Mouse (Mus musculus): Measurements from ENCODE around the gene Cic. TPM values are rescaled to one million over a fixed set of nuclear protein-coding genes. Genes with fewer than 3 reads are reported as not detected.

Cic gene
- polyA plus RNA-seq, 1 experiment = 290 TPM

DNA sequence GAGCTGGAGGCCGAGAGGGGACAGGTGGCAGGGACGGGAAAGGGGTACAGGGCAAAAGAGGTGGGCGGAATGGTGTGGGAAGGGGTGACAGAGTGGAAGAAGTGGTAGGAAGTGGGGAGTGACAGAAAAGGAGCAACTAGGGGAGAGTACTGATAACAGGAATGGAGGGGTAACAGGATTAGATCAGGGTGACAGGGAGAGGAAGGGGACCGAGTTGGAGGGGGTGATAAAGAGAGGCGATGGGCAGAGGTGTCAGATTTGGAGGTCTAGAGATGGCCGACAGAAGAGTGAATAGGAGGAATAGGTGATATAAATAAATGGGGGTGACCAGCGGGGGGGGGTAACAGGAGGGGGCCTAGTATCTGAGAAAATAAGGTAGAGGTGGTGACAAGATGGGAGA, 1.1 kb downstream of the Cic start:
- peaks cover 39% of the 10 kb centered on the region for H3K36me3 ChIP-seq (replicated peaks; ENCODE audit: low read length)
- H3K4me1 ChIP-seq = peaks cover 69% of the 10 kb centered on the region
- TF ChIP-seq GATA1 (IDR thresholded peaks at IDR 0.05; ENCODE audit: borderline replicate concordance, low read length) (no peak), FLI1 (IDR thresholded peaks at IDR 0.05; ENCODE audit: low read length) (no peak)
- H3K27me3 ChIP-seq (replicated peaks) = no peaks in the 10 kb centered on the region
- peak overlapping the region; percentile 98 for H3K4me3 ChIP-seq (replicated peaks)
- H3K9me3 ChIP-seq = no peaks in the 10 kb centered on the region

DNA sequence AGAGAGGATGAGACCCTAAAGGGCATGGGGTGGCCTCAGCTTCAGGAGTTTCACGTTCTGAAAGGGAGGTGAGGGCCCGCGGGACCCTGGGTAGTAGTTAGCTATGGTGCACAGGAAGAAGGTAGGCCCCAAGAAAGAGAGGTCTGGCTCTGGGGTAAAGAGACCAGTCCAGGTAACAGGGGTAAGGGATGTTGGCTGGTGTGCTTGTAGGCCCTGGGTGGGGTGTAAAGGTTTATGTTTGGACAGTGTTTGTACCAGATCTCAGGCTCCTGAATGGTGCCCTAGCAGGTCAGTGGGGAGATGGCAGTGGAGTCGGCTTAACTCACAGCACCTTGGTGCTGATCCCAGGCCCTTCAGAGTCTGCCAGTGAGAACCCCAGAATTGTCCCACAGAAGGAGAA, 1.5 kb downstream of the Cic start:
- H3K9me3 ChIP-seq = no peaks in the 10 kb centered on the region
- no peak for TF ChIP-seq GATA1 (IDR thresholded peaks at IDR 0.05; ENCODE audit: borderline replicate concordance, low read length)
- no peak for TF ChIP-seq FLI1 (IDR thresholded peaks at IDR 0.05; ENCODE audit: low read length)
- peaks cover 73% of the 10 kb centered on the region for H3K4me1 ChIP-seq
- H3K36me3 ChIP-seq (replicated peaks; ENCODE audit: low read length) = peaks cover 44% of the 10 kb centered on the region
- peak overlapping the region; percentile 98 for H3K4me3 ChIP-seq (replicated peaks)
- no peaks in the 10 kb centered on the region for H3K27me3 ChIP-seq (replicated peaks)

DNA sequence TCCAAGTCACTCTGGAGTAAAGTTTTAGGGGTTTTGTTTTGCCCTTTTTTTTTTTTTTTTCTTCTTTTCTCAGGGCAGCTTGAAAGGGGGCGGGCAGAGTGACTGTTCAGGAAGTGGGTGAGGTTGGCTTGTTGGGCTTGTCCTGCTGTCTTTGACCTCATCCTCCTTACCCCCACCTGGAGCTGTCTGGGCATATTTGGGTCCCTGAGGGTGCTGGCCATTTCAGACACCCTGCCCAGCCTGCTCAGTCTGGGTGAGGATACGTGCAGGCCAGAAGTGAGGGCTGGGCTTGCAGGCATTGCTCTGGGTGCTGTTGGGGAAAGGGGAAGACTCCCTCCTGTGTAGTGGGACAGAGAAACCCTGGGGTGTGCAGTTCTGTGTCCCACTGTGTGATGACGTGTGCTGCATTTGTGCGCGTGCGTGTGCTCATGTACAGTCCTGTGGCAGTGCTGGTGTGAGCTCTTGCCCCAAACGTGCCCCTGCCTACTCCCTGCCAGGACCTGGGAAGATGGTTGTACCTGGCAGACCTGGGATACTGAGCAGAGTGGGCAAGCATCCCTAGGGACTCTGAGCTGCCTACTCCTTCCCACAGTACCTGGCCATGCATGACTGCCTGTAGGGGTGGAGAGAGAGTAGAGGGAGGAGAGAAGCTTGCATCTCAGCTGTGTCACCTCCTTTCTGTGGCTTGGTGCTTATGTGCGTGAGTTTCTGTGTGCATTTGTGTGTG, 2.2 kb downstream of the Cic start:
- no peak for TF ChIP-seq GATA1 (IDR thresholded peaks at IDR 0.05; ENCODE audit: borderline replicate concordance, low read length)
- TF ChIP-seq FLI1 (IDR thresholded peaks at IDR 0.05; ENCODE audit: low read length) = no peak
- peaks cover 75% of the 10 kb centered on the region for H3K4me1 ChIP-seq
- H3K9me3 ChIP-seq = no peaks in the 10 kb centered on the region
- no peaks in the 10 kb centered on the region for H3K27me3 ChIP-seq (replicated peaks)
- H3K4me3 ChIP-seq (replicated peaks) = peak overlapping the region; percentile 98
- H3K36me3 ChIP-seq (replicated peaks; ENCODE audit: low read length) = peaks cover 50% of the 10 kb centered on the region

DNA sequence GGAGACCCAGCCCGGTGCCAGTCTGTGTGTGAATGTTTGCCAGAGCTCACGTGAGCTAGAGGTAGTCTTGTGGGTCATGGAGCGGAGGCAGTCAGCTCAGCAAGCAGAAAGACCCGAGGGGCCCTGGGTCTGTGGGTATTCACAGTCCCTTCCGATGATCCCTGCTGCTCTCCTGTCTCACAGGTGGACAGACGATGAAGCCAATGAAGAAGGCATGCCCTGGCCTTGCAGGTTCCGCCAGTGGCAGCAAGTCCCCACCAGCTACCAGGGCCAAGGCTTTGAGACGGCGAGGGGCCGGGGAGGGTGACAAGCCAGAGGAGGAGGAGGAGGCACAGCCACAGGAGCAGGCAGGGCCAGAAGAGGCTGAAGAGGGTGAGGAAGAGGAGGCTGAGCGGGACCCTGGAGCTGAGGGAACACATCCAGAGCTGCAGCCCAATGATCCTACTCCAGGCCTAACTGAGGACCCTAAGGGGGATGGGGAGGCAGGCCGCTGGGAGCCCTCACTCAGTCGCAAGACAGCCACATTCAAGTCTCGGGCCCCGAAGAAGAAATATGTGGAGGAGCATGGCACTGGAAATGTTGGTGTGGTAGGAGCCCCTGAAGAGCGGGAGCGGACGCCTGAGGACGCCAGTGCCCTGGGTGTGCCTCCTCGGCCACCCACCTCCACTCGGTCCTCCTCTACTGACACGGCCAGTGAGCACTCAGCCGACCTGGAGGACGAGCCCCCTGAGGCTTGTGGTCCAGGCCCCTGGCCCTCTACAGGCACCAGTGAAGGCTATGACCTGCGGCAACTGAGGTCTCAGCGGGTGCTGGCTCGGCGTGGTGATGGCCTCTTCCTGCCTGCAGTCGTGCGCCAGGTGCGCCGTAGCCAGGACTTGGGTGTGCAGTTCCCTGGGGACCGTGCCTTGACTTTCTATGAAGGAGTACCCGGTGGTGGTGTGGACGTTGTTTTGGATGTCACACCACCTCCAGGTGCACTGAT, 3.4 kb downstream of the Cic start:
- Histone ChIP-seq H3K4me3 (replicated peaks) (peak overlapping the region; percentile 98), H3K9me3 (no peaks in the 10 kb centered on the region), H3K36me3 (replicated peaks; ENCODE audit: low read length) (peaks cover 63% of the 10 kb centered on the region), H3K4me1 (peaks cover 88% of the 10 kb centered on the region), H3K27me3 (replicated peaks) (no peaks in the 10 kb centered on the region)
- no peak for TF ChIP-seq GATA1 (IDR thresholded peaks at IDR 0.05; ENCODE audit: borderline replicate concordance, low read length)
- TF ChIP-seq FLI1 (IDR thresholded peaks at IDR 0.05; ENCODE audit: low read length) = no peak

DNA sequence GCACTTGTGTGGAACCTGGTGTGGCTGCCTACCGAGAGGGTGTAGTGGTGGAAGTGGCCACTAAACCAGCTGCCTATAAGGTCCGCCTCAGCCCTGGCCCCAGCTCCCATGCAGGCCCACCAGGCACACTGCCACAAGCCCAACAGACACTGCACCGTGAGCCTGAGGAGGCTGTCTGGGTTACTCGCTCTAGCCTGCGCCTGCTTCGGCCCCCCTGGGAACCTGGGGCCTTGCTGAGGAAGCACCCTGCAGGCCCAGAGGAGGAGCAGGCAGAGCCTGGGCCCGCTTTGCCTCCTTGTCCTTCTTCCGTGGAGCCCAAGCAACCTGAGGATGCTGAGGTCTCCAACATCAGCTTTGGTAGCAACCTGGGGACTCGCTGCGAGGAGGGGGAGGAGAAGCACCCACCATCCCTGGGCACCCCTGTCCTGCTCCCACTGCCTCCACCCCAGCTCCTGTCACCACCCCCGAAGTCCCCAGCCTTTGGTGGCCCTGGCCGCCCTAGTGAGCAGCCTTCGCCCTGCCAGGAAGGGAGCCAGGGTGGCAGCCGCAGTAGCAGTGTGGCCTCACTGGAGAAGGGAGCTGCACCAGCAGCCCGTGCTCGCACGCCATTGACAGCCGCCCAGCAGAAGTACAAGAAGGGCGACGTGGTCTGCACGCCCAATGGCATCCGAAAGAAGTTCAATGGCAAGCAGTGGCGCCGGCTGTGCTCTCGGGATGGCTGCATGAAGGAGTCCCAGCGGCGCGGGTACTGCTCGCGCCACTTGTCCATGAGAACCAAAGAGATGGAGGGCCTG, 4.3 kb downstream of the Cic start:
- Histone ChIP-seq H3K4me1 (peaks cover 88% of the 10 kb centered on the region), H3K9me3 (no peaks in the 10 kb centered on the region), H3K4me3 (replicated peaks) (peak overlapping the region; percentile 33), H3K36me3 (replicated peaks; ENCODE audit: low read length) (peaks cover 71% of the 10 kb centered on the region), H3K27me3 (replicated peaks) (no peaks in the 10 kb centered on the region)
- TF ChIP-seq GATA1 (IDR thresholded peaks at IDR 0.05; ENCODE audit: borderline replicate concordance, low read length) = no peak
- no peak for TF ChIP-seq FLI1 (IDR thresholded peaks at IDR 0.05; ENCODE audit: low read length)

DNA sequence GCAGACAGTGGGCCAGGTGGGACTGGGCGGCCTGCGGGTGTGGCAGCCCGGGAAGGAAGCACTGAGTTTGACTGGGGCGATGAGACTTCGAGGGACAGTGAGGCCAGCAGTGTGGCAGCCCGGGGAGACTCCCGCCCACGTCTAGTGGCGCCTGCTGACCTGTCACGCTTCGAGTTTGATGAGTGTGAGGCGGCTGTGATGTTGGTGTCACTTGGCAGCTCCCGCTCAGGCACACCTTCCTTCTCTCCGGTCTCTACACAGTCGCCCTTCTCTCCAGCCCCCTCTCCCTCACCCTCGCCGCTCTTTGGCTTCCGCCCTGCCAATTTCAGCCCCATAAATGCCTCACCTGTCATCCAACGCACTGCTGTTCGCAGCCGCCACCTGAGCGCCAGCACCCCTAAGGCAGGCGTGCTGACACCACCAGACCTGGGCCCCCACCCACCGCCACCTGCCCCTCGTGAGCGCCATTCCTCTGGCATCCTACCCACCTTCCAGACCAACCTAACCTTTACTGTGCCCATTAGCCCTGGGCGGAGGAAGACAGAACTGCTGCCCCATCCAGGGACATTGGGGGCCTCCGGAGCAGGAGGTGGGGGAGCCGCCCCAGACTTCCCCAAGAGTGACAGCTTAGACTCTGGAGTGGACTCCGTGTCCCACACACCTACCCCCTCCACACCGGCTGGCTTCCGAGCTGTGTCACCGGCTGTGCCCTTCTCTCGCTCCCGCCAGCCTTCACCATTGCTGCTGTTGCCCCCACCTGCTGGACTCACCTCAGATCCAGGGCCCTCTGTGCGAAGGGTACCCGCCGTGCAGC, 5.1 kb downstream of the Cic start:
- Histone ChIP-seq H3K36me3 (replicated peaks; ENCODE audit: low read length) (peaks cover 73% of the 10 kb centered on the region), H3K4me1 (peaks cover 92% of the 10 kb centered on the region), H3K9me3 (no peaks in the 10 kb centered on the region), H3K4me3 (replicated peaks) (peak overlapping the region; percentile 85), H3K27me3 (replicated peaks) (no peaks in the 10 kb centered on the region)
- no peak for TF ChIP-seq GATA1 (IDR thresholded peaks at IDR 0.05; ENCODE audit: borderline replicate concordance, low read length)
- TF ChIP-seq FLI1 (IDR thresholded peaks at IDR 0.05; ENCODE audit: low read length) = no peak

DNA sequence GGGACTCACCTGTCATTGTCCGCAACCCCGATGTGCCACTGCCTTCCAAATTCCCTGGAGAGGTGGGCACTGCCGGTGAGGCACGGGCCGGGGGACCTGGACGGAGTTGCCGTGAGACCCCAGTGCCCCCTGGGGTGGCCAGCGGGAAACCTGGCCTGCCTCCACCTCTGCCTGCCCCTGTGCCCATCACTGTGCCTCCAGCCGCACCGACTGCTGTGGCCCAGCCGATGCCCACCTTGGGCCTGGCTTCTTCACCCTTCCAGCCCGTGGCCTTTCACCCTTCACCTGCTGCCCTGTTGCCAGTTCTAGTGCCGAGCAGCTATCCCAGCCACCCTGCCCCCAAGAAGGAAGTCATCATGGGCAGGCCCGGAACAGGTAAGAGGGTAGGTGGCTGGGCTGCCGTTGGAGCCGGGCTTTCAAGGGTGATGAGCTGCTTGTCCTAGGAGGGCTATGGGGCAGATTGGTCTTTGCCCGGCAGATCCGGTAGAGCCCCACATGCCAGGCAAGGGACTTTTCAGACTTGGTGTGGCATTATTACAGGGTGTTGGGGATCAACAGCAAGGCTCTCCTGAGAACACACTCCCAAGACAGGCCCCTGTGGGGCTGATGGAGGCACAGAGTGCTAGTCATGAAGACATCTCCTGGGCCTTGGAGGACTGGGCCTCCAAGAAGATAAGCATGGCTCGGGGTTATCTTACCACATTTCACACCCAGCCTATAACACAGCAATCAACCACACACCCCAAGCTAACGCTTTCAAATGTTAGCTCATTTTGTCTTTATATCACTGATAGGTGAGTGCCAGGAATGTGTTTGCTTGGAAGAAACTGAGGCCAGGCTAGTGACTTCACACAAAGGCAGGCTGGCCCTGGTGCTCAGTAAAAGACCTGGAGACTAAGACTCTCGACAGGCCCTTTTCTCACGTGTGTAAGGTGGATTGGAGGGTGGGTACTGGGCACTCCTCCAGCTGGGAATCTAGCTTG, 6.0 kb downstream of the Cic start:
- H3K4me3 ChIP-seq (replicated peaks) = peak overlapping the region; percentile 85
- H3K4me1 ChIP-seq = peaks cover 97% of the 10 kb centered on the region
- H3K27me3 ChIP-seq (replicated peaks) = no peaks in the 10 kb centered on the region
- H3K9me3 ChIP-seq = no peaks in the 10 kb centered on the region
- no peak for TF ChIP-seq FLI1 (IDR thresholded peaks at IDR 0.05; ENCODE audit: low read length)
- no peak for TF ChIP-seq GATA1 (IDR thresholded peaks at IDR 0.05; ENCODE audit: borderline replicate concordance, low read length)
- peaks cover 73% of the 10 kb centered on the region for H3K36me3 ChIP-seq (replicated peaks; ENCODE audit: low read length)

DNA sequence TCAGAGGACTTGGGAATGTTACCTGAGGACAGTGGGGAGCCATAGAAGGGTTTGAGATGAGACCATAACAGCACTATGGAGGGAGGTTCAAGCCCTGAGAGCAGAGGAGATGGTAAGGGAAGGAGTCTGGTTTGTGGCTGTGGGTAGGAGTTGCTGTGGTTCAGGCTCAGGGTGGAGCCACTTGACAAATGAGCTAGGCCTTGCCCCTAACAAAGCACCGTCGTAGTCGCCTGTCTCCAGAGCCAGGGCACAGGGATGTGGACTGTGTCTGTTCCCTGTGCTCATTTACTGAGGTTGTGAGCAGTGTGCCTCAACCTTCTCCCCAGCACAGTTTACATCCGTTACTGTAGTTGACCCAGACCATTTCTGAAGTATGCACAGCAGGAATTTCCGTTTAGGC, 7.1 kb downstream of the Cic start:
- H3K4me3 ChIP-seq (replicated peaks) = peak overlapping the region; percentile 85
- H3K4me1 ChIP-seq = peaks cover 95% of the 10 kb centered on the region
- no peaks in the 10 kb centered on the region for H3K27me3 ChIP-seq (replicated peaks)
- H3K36me3 ChIP-seq (replicated peaks; ENCODE audit: low read length) = peaks cover 73% of the 10 kb centered on the region
- no peaks in the 10 kb centered on the region for H3K9me3 ChIP-seq
- no peak for TF ChIP-seq GATA1 (IDR thresholded peaks at IDR 0.05; ENCODE audit: borderline replicate concordance, low read length)
- TF ChIP-seq FLI1 (IDR thresholded peaks at IDR 0.05; ENCODE audit: low read length) = no peak
